Mouse (Mus musculus): ENCODE data around the gene Qpctl.

GRCm38 (mm10) chr7:19157160-19157800 is 8.2 kb upstream of the Qpctl start:
- TF ChIP-seq CTCF (IDR thresholded peaks at IDR 0.05; ENCODE audit: low read depth, low read length) (peak; percentile 92), GATA1 (IDR thresholded peaks at IDR 0.05; ENCODE audit: borderline replicate concordance, low read length) (no peak)
